Mouse (Mus musculus): ENCODE data around the gene Ttc24.

GRCm38 (mm10) chr3:88073631-88074030, 4.5 kb downstream of the Ttc24 start:
- no peak for TF ChIP-seq POLR2A (IDR thresholded peaks at IDR 0.05; ENCODE audit: low read depth, low read length)
- TF ChIP-seq CTCF (conservative IDR thresholded peaks at IDR 0.05; ENCODE audit: insufficient read depth, insufficient read length, low read depth, low read length): no peak
